Mouse (Mus musculus) MEL (cell line): ENCODE measurements around the gene Zc3h13.

Source experiments
- CHD1 ChIP-seq: IDR thresholded peaks from 2 replicates; pipeline ENCODE4 v1.6.1; 2012; ENCODE audit warnings: low read depth, mild to moderate bottlenecking, inconsistent platforms, low read length, improper control_type of control experiment
- CHD2 ChIP-seq: IDR thresholded peaks from 2 replicates; pipeline ENCODE4 v1.6.1; 2011; ENCODE audit warnings: low read length, improper control_type of control experiment
- CTCF ChIP-seq, 3 experiments: IDR thresholded peaks in 2 of 3; conservative IDR thresholded peaks in 1 of 3; 2 replicates each; pipeline ENCODE4 v1.5.1; 2011 to 2012; ENCODE audit warnings: low read length in 3 of 3, low read depth in 2 of 3, mild to moderate bottlenecking in 2 of 3, improper control_type of control experiment in 1 of 3, inconsistent platforms in 1 of 3, mixed read lengths in 1 of 3, moderate library complexity in 1 of 3; ENCODE audit not compliant: control insufficient read depth in 1 of 3, insufficient read depth in 1 of 3, poor library complexity in 1 of 3, severe bottlenecking in 1 of 3
- HCFC1 ChIP-seq: IDR thresholded peaks from 2 replicates; pipeline ENCODE4 v1.6.1; 2012; ENCODE audit warnings: low read depth, mild to moderate bottlenecking, inconsistent platforms, low read length, improper control_type of control experiment, moderate library complexity
- MEF2A ChIP-seq: IDR thresholded peaks from 2 replicates; pipeline ENCODE4 v1.6.1; 2014; ENCODE audit warnings: low read depth, mild to moderate bottlenecking, inconsistent platforms, low read length, improper control_type of control experiment; ENCODE audit not compliant: poor library complexity, insufficient replicate concordance, severe bottlenecking; ENCODE audit errors: extremely low read depth
- POLR2A ChIP-seq, 2 experiments: IDR thresholded peaks; 2 replicates each; pipeline ENCODE4 v1.6.1; 2011 to 2012; ENCODE audit warnings: low read length in 2 of 2, mild to moderate bottlenecking in 2 of 2, control low read depth in 1 of 2, improper control_type of control experiment in 1 of 2, low read depth in 1 of 2, moderate library complexity in 1 of 2; ENCODE audit not compliant: control insufficient read depth in 1 of 2, insufficient read depth in 1 of 2, poor library complexity in 1 of 2
- USF1 ChIP-seq: IDR thresholded peaks from 2 replicates; pipeline ENCODE4 v1.6.1; 2014; ENCODE audit warnings: low read depth, mild to moderate bottlenecking, inconsistent platforms, low read length, improper control_type of control experiment, moderate library complexity

DNA sequence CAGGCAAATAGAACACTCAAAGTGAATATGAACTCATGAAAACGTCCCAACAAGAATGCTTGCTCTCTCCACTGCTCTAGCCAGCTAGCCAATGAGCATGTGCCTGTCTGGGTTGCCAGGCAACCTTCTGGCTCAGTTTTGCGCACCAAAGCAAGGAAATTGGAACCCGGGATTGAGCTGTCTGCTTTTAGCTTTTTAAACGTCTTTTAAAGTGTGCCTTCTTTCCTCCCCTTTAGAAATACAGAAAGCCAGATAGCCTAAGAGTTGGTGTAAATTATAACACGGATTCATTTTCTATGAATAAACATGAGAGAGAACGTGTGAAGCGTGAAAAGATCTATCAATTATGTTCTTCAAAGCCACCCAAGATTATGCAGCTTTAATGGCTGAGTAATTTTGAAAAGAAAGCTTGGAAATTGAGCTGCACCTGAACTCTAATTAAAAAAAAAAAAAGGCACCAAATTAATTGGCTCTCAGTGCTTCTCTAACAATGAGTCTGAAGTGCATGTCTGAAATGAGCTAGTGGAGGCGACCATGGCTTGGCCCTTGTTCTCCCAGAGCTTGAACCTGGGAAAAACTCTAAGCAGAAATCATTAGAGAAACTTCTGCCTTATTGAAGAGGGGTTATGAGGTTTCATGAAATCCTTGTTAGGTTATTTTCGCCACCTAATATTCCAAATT lies 48.1 kb upstream of the Zc3h13 start:
- TF ChIP-seq CTCF (IDR thresholded peaks at IDR 0.05 in 2 of 3, conservative IDR thresholded peaks at IDR 0.05 in 1 of 3; ENCODE audit: control insufficient read depth in 1 of 3, insufficient read depth in 1 of 3, low read depth in 2 of 3, low read length in 3 of 3, poor library complexity in 1 of 3, severe bottlenecking in 1 of 3) (no peak), USF1 (no peak), CHD1 (no peak), POLR2A (IDR thresholded peaks at IDR 0.05; ENCODE audit: control insufficient read depth in 1 of 2, insufficient read depth in 1 of 2, low read depth in 1 of 2, low read length in 2 of 2, poor library complexity in 1 of 2) (no peak), HCFC1 (no peak), CHD2 (no peak), MEF2A (no peak)
